In genomic region chr7:65822506-65823119, GRCm38 (mm10) we compare ENCODE assay signal across 21 mouse cellular contexts. TPM values are rescaled to one million over a fixed set of nuclear protein-coding genes. Genes with fewer than 3 reads are reported as not detected.
DNase-seq lines count a peak whose midpoint lies in the region; ATAC-seq and TF ChIP-seq lines count a peak whose summit lies in the region.
"Had no signal": no experiment of that assay in that cellular context is flagged by ENCODE, and none has a peak within 500 bp of the region (broad histone marks: within the 10 kb centered on the region; RNA-seq: fewer than 3 reads in every experiment).

No protein-coding gene starts in this region.

- no peak for TF ChIP-seq CTCF in stomach, postnatal 0 days (IDR thresholded peaks at IDR 0.05; ENCODE audit: low read depth)

- H3K4me1 ChIP-seq in kidney, embryonic 16.5 days (ENCODE audit: insufficient read depth, low read length) = 0 out of 2 replicates have a peak, but pooled peaks cover 6% of the 10 kb centered on the region
- H3K4me1 ChIP-seq in ES-E14 (ENCODE audit: control insufficient read depth in 2 of 2, insufficient read depth in 2 of 2, low read length in 2 of 2, poor library complexity in 1 of 2) = no peaks in the 10 kb centered on the region
- H3K4me1 ChIP-seq in intestine, embryonic 16.5 days (ENCODE audit: control insufficient read depth, insufficient read depth, low read length) = 0 out of 2 replicates have a peak, but pooled peaks cover 3% of the 10 kb centered on the region
- no peaks in the 10 kb centered on the region for H3K4me1 ChIP-seq in stomach, postnatal 0 days (replicated peaks; ENCODE audit: control insufficient read depth, insufficient read depth)

- no peaks in the 10 kb centered on the region for H3K27me3 ChIP-seq in kidney, embryonic 16.5 days (ENCODE audit: insufficient read depth, low read length)
- no peaks in the 10 kb centered on the region for H3K27me3 ChIP-seq in intestine, embryonic 16.5 days (replicated peaks; ENCODE audit: control insufficient read depth, insufficient read depth, low read length)
- no peaks in the 10 kb centered on the region for H3K27me3 ChIP-seq in stomach, postnatal 0 days (ENCODE audit: control insufficient read depth, insufficient read depth, low read length)
- H3K27me3 ChIP-seq: embryonic facial prominence, embryonic 15.5 days; hindbrain, embryonic 15.5 days; midbrain, embryonic 13.5 days; neural tube, embryonic 15.5 days had no signal

- H3K4me3 ChIP-seq in kidney, embryonic 16.5 days (ENCODE audit: low read length) = no peak overlapping the region
- no peak overlapping the region for H3K4me3 ChIP-seq in ES-E14 (ENCODE audit: insufficient read depth in 1 of 2, low read depth in 1 of 2, low read length in 2 of 2, poor library complexity in 1 of 2, severe bottlenecking in 1 of 2)
- no peak overlapping the region for H3K4me3 ChIP-seq in intestine, embryonic 16.5 days (ENCODE audit: low read length)
- H3K4me3 ChIP-seq in stomach, postnatal 0 days (ENCODE audit: low read depth, low read length) = no peak overlapping the region
- H3K4me3 ChIP-seq: embryonic facial prominence, embryonic 15.5 days; hindbrain, embryonic 15.5 days; limb, embryonic 10.5 days; midbrain, embryonic 13.5 days; myocyte; neural tube, embryonic 15.5 days had no signal

- H3K9ac ChIP-seq in kidney, embryonic 16.5 days (replicated peaks; ENCODE audit: low read length) = no peak overlapping the region
- no peak overlapping the region for H3K9ac ChIP-seq in ES-E14 (ENCODE audit: insufficient read depth, low read depth, low read length, poor library complexity, severe bottlenecking)
- no peak overlapping the region for H3K9ac ChIP-seq in intestine, embryonic 16.5 days (ENCODE audit: low read depth, low read length)
- H3K9ac ChIP-seq in stomach, postnatal 0 days (ENCODE audit: low read length) = no peak overlapping the region
- H3K9ac ChIP-seq: embryonic facial prominence, embryonic 15.5 days; hindbrain, embryonic 15.5 days; midbrain, embryonic 13.5 days; neural tube, embryonic 15.5 days had no signal

- WGBS in kidney, embryonic 16.5 days = 65% methylated on average over 2 of the region's 2 CpGs
- 59% methylated on average over 2 of the region's 2 CpGs for WGBS in intestine, embryonic 16.5 days
- 47% methylated on average over 2 of the region's 2 CpGs for WGBS in stomach, postnatal 0 days

- no peaks in the 10 kb centered on the region for H3K9me3 ChIP-seq in kidney, embryonic 16.5 days (ENCODE audit: low read length)
- no peaks in the 10 kb centered on the region for H3K9me3 ChIP-seq in ES-E14 (ENCODE audit: control insufficient read depth, insufficient read depth, low read depth, low read length)
- H3K9me3 ChIP-seq in intestine, embryonic 16.5 days (ENCODE audit: control insufficient read depth, low read length) = no peaks in the 10 kb centered on the region
- no peaks in the 10 kb centered on the region for H3K9me3 ChIP-seq in stomach, postnatal 0 days (ENCODE audit: control insufficient read depth, low read length)
- H3K9me3 ChIP-seq: embryonic facial prominence, embryonic 15.5 days; hindbrain, embryonic 15.5 days; limb, embryonic 10.5 days; midbrain, embryonic 13.5 days; neural tube, embryonic 15.5 days had no signal

- no peaks in the 10 kb centered on the region for H3K36me3 ChIP-seq in kidney, embryonic 16.5 days (ENCODE audit: insufficient read depth, low read length)
- no peaks in the 10 kb centered on the region for H3K36me3 ChIP-seq in ES-E14 (ENCODE audit: control insufficient read depth, insufficient read depth, low read length, poor library complexity, severe bottlenecking)
- no peaks in the 10 kb centered on the region for H3K36me3 ChIP-seq in intestine, embryonic 16.5 days (ENCODE audit: control insufficient read depth, insufficient read depth, low read length)
- H3K36me3 ChIP-seq in stomach, postnatal 0 days (ENCODE audit: control insufficient read depth, insufficient read depth, low read length) = no peaks in the 10 kb centered on the region
- H3K36me3 ChIP-seq: embryonic facial prominence, embryonic 15.5 days; hindbrain, embryonic 15.5 days; limb, embryonic 10.5 days; midbrain, embryonic 13.5 days; neural tube, embryonic 15.5 days had no signal

- no peak for ATAC-seq in kidney, embryonic 16.5 days (ENCODE audit: low FRiP score, low TSS enrichment)
- peak; percentile 59; the same call in 1 of the 2 replicates for ATAC-seq in intestine, embryonic 16.5 days
- ATAC-seq in stomach, postnatal 0 days (ENCODE audit: low FRiP score, low TSS enrichment) = peak; percentile 76
- ATAC-seq: activated CD4-positive, CD25-positive, alpha-beta regulatory T cell, adult 4 months; midbrain, embryonic 13.5 days had no signal

- peak; percentile 17 for DNase-seq in kidney, adult 9 months
- no peak for DNase-seq in ES-E14 (ENCODE audit: low read depth, low spot score)
- peak; percentile 58 for DNase-seq in stomach, postnatal 0 days (ENCODE audit: low spot score)
- no peak for DNase-seq in left cerebral cortex, adult 11 months (ENCODE audit: low spot score)
- no peak for DNase-seq in lung, postnatal 10 days
- DNase-seq: cerebellum, postnatal 14 days; embryo, embryonic 11 days; gastrocnemius, postnatal 14 days; lung, adult 2 months; right cerebral cortex, postnatal 25 days; thymus, adult 18-20 months had no signal

- no peak for TF ChIP-seq EP300 in stomach, postnatal 0 days (optimal IDR thresholded peaks at IDR 0.05)

- in situ Hi-C loops in ES-E14 (cut with MboI; ENCODE audit: low sequenced_read_pairs in 2 of 2, unreplicated experiment in 2 of 2) = no loop called here

- H3K4me2 ChIP-seq in kidney, embryonic 16.5 days (replicated peaks; ENCODE audit: low read depth, low read length) = no peak overlapping the region
- no peak overlapping the region for H3K4me2 ChIP-seq in intestine, embryonic 16.5 days (ENCODE audit: low read depth, low read length)
- H3K4me2 ChIP-seq in stomach, postnatal 0 days (replicated peaks; ENCODE audit: low read depth) = no peak overlapping the region
- H3K4me2 ChIP-seq: embryonic facial prominence, embryonic 15.5 days; hindbrain, embryonic 15.5 days; midbrain, embryonic 13.5 days; neural tube, embryonic 15.5 days had no signal

- no peak overlapping the region for H3K27ac ChIP-seq in kidney, embryonic 16.5 days (ENCODE audit: low read length)
- no peak overlapping the region for H3K27ac ChIP-seq in ES-E14 (ENCODE audit: insufficient read depth, low read depth, low read length, poor library complexity, severe bottlenecking)
- H3K27ac ChIP-seq in intestine, embryonic 16.5 days (ENCODE audit: low read length) = no peak overlapping the region
- H3K27ac ChIP-seq in stomach, postnatal 0 days (replicated peaks) = 0 out of 2 replicates have a peak overlapping the region, but pooled peaks have one; percentile 6
- H3K27ac ChIP-seq: embryonic facial prominence, embryonic 15.5 days; hindbrain, embryonic 15.5 days; limb, embryonic 10.5 days; macrophage; midbrain, embryonic 13.5 days; neural tube, embryonic 15.5 days had no signal

TF ChIP-seq in ES-E14, 5 proteins besides CTCF, POLR2A, EP300 and RAD21:
- peak; percentile 56; the same call in 1 of the 2 replicates for TF ChIP-seq MAFK (IDR thresholded peaks at IDR 0.05; ENCODE audit: insufficient read depth, low read depth, low read length)
- TF ChIP-seq ZC3H11A (IDR thresholded peaks at IDR 0.05; ENCODE audit: borderline replicate concordance, low read depth, low read length) = no peak
TF ChIP-seq in ES-E14: peak in this region for 1.

RNA-seq across cellular contexts. Expression of gene Pcsk6, which starts 38.9 kb away (rescaled TPM):
- 1.9 and 2.0 TPM in 2 replicates for polyA plus RNA-seq in kidney, embryonic 16.5 days (2015; fragmentation: Nextera tagmentation; extraction: Ambion mirVana)
- total RNA-seq in ES-E14 (2012; rRNA removed) = 62.6 and 106 TPM in 2 replicates
- polyA plus RNA-seq in intestine, embryonic 16.5 days (2015; fragmentation: Nextera tagmentation; extraction: Ambion mirVana) = 2.2 and 2.3 TPM in 2 replicates
- polyA plus RNA-seq in stomach, postnatal 0 days (2015; fragmentation: Nextera tagmentation; extraction: Ambion mirVana) = 7.0 and 12.0 TPM in 2 replicates
- polyA plus RNA-seq: activated CD4-positive, CD25-positive, alpha-beta regulatory T cell, adult 4 months; macrophage had no signal

Comparison
In these comparisons a context has a peak if more than half of its experiments do, and no peak if none do; other contexts are left out.
1. DNase-seq: peak in kidney, adult 9 months (single experiment) and stomach, postnatal 0 days (single experiment); none in ES-E14 (single experiment), left cerebral cortex, adult 11 months (single experiment) and lung, postnatal 10 days (single experiment).